Mouse (Mus musculus): ENCODE results near the gene Dok5. TPM values are rescaled to one million over a fixed set of nuclear protein-coding genes. Genes with fewer than 3 reads are reported as not detected.

Dok5 gene
- under 1 TPM; 0.26 to 0.41 TPM for total RNA-seq (2021)
- 0.27 and 0.45 TPM in 2 replicates for polyA plus RNA-seq (2012; rRNA removed)
- long read RNA-seq: 0 reads

DNA sequence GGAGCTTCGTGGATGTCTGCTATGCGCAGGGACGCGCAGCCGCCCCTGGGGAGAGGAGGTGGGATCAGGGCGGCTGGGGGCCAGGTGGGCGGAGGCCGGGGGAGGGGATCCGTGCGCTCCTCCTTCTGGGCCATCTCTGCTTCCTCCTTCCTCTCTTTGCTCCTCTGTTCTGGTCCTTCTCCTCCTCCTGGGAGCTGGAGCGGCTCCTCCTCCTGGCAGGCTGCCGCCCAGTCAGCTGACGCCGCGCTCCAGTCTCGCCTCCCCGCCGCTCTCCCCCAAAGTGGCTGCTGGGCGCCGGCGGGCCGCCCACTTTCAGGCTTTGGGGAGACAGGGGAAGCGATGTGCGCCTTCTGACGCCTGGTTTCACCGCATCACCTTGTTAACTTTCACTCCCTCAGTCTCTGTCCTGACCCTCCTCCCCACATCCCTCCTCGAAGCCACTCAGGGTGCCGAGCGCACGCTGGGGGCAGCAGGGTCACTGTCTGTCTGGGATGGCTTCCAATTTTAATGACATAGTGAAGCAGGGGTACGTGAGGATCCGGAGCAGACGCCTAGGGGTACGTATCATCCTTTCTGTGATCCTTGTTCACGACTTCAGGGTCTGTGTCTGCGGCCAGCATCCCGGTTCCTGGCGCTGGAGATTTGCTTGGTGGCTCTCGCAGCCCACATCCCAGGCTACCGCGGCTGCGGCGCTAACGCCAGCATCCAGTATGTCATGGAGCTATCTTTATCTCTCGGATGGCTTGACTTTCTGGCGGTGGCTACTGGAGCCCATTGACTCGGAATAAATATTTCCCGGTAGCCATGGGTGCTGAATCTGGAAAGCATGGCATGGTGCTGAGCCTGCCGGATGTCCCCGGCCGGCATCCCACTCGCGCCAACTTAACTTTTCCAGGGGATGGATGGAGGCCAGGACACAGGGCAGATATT lies at the start of gene Dok5:
Gene Dok5, plus strand, starts transcription at position 176 of the 930 bp plus-strand sequence.
- DNase-seq: peak; percentile 68

DNA sequence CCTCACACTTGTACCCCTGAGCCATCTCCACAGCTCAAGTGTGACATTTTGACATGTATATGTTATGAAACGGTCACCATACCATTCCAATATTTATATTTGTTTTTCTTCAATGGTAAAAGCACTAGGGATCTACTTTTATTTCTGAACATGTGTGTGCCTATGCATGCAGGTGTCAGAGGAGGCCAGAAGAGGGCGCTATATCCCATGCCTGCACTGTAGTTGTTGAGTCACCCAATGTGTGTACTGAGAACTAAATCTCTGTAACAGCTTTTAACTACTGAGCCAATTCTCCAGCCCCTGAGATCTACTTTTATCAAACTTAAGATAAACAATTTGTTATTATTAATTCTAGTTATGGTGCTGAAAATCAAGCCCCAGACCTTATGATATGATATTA lies 48.2 kb upstream of the Dok5 start:
- no peak for DNase-seq

DNA sequence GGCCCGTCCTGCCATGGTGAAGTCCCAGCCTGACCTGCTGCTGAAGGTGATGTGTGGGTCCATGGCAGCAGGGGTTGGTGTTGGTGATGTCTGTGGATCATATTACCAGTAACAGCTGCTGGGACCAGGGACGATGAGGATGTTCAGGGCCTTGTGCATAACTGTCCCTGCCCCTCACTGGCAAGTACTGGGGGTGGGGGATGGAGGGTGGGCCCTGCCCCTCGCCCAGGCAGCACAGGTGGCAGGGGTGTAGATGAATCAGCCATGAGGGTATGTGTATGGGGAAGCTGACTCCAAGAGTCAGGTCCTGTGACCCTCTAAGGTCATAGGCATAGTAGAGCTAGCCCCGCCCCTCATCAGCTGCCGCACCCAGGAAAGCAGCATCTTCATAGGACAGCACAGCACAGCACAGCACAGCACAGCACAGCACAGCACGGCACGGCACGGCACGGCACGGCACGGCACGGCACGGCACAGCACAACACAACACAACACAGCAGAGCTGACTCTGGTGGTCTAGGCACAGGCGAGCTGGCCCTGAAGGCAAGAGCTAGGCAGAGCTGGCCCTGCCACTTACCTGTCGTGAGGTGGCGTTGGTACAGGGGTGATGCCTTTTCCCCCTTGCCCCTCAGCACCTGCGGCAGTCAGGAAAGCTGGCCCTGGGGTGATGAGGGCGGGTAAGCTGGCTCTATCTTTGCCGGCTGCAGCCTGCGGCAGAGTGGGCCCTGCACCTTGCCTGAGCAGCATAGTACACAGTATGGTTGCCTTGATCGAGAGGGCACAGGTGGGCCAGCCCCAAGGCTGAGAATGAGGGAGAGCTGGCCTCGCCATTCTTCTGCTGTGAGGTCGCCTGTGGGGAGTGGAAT lies 36.3 kb upstream of the Dok5 start:
- DNase-seq: no peak

DNA sequence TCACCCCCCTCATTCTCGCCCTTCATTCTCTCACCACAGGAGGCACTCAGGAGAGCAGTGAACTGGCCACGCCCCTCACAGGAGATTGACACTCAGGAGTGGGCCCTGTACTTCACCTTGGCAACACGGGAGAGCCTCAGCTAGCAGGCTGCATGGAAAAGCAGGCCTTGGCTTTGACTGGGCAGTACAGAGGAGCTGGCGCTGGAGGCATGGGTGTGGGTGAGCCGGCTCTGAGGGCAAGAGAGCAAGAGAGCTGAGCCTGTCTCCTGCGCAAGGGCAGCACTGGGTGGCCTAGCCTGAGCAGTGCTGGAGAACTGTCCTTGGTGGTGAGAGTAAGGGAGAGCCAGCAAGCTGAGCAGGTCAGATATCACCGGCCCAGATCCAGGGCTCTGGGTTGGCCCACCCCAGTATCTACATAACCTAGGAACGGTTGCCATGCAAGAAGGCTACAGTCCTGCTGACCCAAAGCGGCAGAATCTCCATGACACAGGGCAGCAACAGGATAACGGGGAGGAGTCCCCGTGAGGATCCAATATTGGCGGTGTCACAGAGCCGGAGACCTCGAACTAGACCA lies 35.6 kb upstream of the Dok5 start:
- no peak for DNase-seq

- no peak for DNase-seq
Observed at GRCm38 (mm10) chr2:170700471-170700870, 31.1 kb upstream of the Dok5 start.

DNA sequence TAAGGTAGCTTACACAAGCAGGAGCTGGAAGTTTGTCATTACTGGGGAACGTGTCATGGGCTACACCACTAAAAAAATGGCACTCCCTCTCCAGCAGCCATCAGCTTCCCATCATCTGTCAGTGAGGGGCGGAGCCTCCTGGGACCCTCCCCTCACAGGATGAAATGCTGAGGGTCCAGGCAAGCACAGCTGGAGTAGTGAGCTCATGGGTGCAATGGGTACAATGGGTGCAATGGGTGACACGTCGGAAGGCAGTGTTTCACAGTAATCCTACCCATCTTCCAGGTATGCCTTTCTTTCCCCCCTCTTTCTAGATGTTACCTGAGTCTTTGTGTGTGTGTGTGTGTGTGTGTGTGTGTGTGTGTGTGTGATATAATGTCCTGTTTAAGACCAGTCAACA lies 25.1 kb upstream of the Dok5 start:
- no peak for DNase-seq

DNA sequence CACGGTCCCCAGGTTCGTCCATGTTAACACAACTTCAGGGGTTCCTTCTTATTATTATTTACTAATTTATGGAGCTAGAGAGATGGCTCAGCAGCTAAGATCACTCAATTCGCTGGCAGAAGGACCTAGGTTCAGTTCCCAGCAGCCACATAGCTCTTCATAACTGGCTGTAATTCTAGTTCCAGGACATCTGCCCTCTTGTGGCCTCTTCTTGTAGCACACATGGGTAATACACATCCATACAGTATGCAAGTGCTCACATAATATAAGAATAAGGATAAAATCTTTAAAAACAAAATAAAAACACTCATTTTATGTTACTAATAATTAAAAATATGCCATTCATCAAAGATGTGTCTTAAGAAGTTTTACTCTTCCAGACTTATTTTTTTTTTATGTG lies 23.9 kb upstream of the Dok5 start:
- no peak for DNase-seq

- no peak for DNase-seq
Observed at GRCm38 (mm10) chr2:170708901-170709300, 22.7 kb upstream of the Dok5 start.

GRCm38 (mm10) chr2:170712658-170713285 lies 18.8 kb upstream of the Dok5 start:
- DNase-seq: no peak

- no peak for DNase-seq
Observed at GRCm38 (mm10) chr2:170720386-170720785, 11.2 kb upstream of the Dok5 start.

- no peak for DNase-seq
Observed at GRCm38 (mm10) chr2:170724136-170724535, 7.5 kb upstream of the Dok5 start.

GRCm38 (mm10) chr2:170724716-170725115 lies 6.9 kb upstream of the Dok5 start:
- DNase-seq: no peak

DNA sequence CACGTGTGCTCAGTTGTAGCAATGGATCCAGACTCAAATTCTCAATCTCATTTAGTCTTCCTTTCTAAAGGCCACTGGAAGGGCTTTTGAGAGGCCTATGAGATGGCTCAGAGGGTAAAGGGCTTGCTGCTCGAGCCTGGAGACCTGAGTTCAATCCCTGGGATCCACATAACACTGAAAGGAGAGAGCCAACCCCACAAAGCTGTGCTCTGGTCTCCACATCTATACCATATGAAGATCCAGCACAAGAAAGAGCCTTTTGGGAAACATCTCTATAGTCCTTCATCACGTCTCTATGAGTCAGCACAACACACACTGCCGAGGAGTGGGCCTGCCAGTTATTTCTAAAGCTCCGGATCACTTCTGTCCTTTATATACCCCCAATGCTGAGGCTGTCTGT lies 5.8 kb upstream of the Dok5 start:
- no peak for DNase-seq

GRCm38 (mm10) chr2:170726996-170727710 lies 4.5 kb upstream of the Dok5 start:
- DNase-seq: no peak

GRCm38 (mm10) chr2:170728864-170729263 lies 2.7 kb upstream of the Dok5 start:
- no peak for DNase-seq

- DNase-seq: no peak
Observed at GRCm38 (mm10) chr2:170729661-170730060, 1.9 kb upstream of the Dok5 start.

DNA sequence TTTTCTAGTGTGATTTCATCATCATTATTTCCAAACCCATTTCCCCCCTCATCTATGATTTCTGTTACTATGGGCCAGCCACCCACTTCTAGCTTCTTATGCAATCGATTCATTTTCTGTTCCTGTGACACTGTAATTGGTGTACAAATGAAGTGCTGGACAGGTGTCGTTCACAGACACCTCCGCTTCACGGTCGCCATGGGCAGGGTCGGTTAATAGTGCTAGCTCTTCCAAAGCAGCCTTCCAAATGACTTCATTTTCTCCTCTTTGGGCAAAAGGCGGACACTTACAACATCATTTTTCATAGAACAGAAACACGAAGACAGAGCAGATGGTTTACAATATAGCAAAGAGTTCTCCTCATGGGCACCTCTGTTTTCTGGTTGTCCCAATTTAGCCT lies 1.5 kb upstream of the Dok5 start:
- no peak for DNase-seq

GRCm38 (mm10) chr2:170730781-170731180 lies 826 bp upstream of the Dok5 start:
- no peak for DNase-seq

DNA sequence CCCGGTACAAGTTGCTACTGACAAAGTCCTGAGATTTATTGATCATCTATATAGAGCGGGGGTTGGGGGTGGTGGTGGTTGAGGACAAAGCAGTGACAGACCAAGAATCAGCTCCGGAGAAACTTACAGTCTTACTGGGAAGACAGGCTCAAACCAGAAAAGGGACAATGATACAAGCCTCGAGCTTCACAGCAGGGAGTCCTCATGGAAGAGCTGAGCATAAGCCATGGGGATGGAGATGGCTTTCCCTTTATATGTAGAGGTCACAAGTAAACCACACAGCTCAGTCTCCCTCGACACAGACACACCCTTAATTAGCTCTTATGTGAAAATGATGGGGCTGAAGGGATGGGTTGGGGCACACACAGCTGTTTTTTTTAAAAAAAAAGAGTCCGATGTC lies 402 bp upstream of the Dok5 start:
- DNase-seq: no peak

GRCm38 (mm10) chr2:170733671-170734070 lies 2.1 kb downstream of the Dok5 start:
- DNase-seq: no peak

GRCm38 (mm10) chr2:170734446-170734845 lies 2.8 kb downstream of the Dok5 start:
- DNase-seq: no peak
